Mouse (Mus musculus) naive thymus-derived CD4-positive, alpha-beta T cell, adult 2 months (primary cell): ENCODE data around the gene Map6d1.

ENCODE experiments used
- DNase-seq: peaks from one replicate; pipeline ENCODE4 v3.0.0-alpha.2; 2011; ENCODE audit warnings: low read depth

Map6d1 gene

GRCm38 (mm10) chr16:20240468-20241414 is at the start of gene Map6d1:
Gene Map6d1, minus strand, starts transcription at chr16:20241358.
- DNase-seq = peak; percentile 10

GRCm38 (mm10) chr16:20280238-20280637 is 39.1 kb upstream of the Map6d1 start:
- no peak for DNase-seq

DNA sequence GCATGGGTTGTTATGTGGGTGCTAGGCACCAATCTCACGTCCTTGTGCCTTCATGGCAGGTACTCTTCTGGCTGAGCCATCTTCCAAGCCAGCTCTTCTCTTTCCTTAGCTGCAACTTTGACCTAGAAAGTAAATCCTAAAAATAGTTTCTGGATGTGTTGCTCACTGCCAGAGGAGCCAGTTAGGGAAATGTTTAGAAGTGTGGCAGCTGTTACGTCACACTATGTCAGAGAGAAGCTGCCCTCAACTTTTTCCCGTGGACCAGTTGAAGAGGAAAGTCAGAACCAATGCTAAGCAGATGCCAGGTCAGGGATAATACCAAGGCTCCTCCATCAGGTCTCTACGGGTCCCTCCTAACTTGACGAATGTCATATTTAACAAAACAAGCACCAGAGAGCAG is 38.2 kb upstream of the Map6d1 start:
- no peak for DNase-seq

DNA sequence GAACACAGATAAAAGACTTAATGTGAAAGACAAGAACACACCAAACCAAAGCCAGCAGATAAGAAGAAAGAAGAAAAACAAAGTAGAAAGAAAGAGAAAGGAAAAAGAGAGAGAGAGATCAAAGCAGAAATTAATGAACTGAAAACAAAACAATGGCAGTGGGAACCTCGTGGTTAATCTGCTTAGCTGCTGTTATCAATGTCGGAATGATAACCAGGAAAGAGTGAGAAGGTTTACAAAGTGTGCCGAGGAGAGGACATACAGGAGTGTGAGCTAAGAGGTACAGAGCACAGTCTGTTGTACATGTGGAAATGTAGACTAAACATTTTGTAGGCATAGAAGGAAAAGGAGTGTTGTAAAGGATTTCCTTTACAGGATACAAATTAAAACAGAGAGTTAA is 31.8 kb upstream of the Map6d1 start:
- no peak for DNase-seq

DNA sequence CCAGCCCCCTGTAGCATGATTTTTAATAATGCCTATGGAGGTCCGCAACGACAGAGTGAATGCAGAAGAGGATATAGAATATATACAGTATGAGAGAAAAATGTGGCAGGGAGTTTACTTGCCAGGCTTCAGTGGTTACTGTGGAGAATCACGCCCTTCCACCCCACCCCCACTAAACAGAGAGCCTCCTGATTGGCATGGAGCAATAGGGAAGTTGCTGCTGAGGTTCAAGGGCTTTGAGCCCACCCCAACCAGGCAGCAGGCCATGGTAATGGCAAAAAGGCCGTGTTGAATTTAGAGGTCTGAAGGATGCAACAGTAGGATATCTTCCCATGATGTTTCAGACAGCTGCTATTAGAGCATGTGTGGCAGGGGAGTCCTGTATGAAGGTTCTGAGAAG is 30.2 kb upstream of the Map6d1 start:
- no peak for DNase-seq

DNA sequence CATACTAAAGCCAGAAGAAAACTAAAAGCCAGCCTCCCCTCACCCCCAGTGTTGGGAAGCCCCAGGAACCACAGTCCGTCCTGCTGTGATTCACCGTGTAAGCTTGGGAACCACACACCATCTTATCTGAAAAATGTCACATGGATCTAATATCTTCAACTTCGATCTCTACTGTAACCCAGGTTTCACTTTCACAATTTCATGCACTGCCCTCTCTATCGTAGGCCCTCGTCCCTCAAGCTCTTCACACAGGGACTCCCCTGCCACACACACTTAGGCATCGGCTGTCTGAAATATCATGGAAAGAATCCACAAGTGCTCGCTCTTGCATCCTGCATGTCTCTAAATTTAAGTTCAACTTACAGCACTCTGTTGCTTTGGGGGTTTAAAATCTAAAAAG is 23.9 kb upstream of the Map6d1 start:
- DNase-seq = no peak

- DNase-seq = no peak
Measured at GRCm38 (mm10) chr16:20257926-20258325, 16.8 kb upstream of the Map6d1 start.

- no peak for DNase-seq
Measured at GRCm38 (mm10) chr16:20248442-20249174, 7.5 kb upstream of the Map6d1 start.

DNA sequence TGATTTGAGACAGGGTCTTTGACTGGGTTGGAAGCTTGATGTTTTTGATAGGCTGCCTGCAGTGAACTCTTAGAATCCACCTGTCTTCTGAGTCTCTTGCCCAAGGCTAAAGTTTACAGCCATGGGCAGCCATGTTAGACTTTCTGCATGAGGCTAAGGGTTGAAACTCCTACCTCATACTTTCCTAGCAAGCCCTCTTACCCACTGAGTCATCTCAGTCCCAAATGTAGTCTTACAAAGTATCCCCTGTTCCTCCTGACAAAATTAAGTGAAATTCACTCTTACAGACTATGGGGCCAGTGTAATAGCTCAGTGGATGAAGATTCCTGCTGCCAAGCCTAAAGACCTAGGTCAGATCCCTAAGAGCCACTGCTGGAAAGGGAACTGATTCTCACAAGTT is 5.9 kb upstream of the Map6d1 start:
- DNase-seq = no peak

GRCm38 (mm10) chr16:20238646-20239045 is 2.5 kb downstream of the Map6d1 start:
- DNase-seq = no peak

DNA sequence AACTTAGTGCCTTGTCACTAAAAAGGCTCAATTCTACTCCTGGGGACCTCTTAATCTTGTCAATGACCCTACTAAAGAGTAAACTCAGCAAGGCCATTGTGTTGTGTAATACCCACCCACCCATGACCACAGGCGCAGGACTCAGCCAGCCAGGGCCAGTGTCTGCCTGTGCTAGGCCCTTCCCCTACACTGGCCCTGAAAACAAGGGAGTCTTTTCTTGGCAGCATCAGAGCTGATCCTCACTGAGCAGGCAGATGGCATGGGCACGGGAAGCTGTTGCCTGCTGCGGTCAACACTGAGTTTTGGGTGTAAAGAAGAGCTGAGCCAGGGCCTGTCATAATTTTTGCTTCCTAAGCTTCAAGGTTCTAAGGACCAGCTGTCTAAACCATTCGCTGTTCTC is 3.7 kb downstream of the Map6d1 start:
- no peak for DNase-seq

GRCm38 (mm10) chr16:20234406-20234805 is 6.8 kb downstream of the Map6d1 start:
- DNase-seq = no peak

DNA sequence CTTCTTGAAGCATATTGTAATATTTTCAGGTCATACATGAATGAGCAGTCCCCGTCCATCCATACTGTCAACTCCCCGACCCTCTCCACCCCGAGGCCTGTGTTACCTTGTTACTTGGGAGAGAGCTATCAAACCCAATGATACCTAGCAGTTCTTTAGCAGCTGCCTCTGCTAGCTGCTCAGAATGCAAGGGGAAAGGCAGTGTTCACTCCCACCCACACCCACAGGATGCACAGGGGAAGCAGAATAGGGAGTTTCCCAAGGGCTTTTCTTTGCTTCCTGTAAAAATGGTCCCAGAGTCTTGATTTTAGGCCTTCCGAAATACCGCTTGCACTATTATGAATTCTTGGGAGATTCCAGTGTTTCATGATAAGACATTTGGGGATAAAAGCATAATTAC is 13.0 kb downstream of the Map6d1 start:
- no peak for DNase-seq

GRCm38 (mm10) chr16:20227504-20227903 is 13.7 kb downstream of the Map6d1 start:
- DNase-seq = no peak

- DNase-seq = no peak
Measured at GRCm38 (mm10) chr16:20226676-20227075, 14.5 kb downstream of the Map6d1 start.

- DNase-seq = no peak
Measured at GRCm38 (mm10) chr16:20222726-20223125, 18.4 kb downstream of the Map6d1 start.

GRCm38 (mm10) chr16:20213591-20214226 is 27.4 kb downstream of the Map6d1 start:
- peak; percentile 61 for DNase-seq

DNA sequence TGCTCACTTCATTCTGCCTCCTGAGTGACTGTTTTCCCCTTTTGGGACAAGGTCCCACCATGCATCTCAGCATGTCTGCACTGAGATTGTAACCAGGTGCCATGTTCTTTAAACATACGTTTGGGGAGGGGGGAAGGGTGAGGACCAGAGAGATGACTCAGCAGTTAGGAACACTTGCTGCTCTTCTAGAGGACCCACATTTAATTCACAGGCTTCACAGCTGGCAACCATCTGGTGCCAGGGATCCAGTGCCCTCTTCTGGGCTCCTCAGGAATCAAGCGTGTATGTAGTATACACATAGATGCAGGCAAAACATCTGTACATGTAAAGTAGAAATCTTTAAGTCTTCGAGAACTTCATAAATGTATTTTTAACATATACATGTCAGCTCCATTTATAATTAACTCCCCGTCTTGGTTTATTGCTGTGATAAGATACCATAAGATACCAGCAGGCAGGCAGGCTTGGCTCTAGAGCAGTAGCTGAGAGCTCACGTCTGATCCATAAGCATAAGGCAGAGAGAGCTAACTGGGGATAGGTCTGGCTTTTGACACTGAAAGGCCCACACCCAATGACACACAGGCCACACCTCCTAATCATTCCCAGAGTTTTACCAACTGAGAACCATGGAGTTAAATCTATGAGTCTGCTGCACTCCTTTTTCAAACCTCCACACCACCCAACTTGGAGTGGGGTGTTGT is 41.5 kb downstream of the Map6d1 start:
- no peak for DNase-seq

GRCm38 (mm10) chr16:20196962-20197361 is 44.2 kb downstream of the Map6d1 start:
- no peak for DNase-seq

- no peak for DNase-seq
Measured at GRCm38 (mm10) chr16:20195546-20195945, 45.6 kb downstream of the Map6d1 start.

DNA sequence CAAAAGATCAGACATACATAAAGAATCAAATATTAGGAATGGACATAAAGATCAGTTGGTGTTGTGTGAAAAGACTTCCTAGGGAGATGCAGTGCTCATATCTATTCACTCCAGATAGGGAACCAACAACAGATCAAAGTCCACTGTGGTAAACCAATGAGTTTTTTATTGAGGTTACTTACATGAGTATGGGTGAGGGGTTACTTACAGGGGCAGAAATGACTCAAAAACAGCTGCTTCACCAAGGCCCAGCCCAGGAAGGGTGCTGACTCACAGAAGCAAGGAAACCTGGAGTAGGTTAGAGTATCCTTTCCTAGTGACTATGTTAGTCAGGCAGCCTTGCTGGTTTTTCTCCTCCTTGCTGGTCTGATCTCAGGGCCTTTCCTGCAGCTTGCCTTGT is 49.1 kb downstream of the Map6d1 start:
- no peak for DNase-seq
